Mouse (Mus musculus): Measurements from ENCODE around the gene Lrrc28.
A peak's percentile ranks its signal among the peaks of the same experiment; 100 is the strongest.

The Lrrc28 gene

DNA sequence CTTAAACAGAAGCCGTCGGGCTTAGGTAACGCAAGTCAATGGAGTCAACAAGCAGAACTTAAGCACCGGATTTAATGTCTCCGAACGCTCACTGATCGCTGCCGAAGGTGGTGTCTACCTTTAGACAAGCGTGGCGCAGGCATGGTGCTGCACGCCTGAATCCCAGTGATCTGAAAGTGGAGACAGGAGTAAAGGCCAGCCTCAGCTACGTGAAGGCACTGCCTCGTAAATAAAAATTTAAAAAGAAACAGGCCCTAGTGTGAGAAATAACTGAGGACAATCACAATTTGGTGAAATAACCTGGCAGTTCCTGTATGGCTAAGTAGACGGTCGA, 580 bp upstream of the Lrrc28 start:
- no peak for DNase-seq (ENCODE audit: low read depth, low spot score)

DNA sequence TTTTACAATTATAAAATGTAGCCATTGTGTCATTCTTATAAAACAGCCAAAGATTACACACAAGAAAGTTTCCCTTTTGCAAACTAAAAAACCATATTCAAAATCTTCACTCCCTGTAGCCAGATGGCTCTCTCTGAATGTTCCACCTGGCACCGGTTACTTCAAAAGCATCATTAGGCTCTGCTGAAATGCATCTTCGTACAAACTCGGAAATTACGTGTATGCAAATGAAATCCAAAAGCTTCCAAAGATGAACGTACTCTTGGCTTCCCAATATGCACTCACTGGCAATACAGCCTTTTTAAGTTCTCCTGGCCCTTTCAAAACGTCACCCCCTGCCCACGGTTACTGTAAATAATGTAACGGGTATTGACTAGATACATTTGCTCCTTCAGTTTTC, 777 bp downstream of the Lrrc28 start:
- no peak for DNase-seq (ENCODE audit: low read depth, low spot score)

DNA sequence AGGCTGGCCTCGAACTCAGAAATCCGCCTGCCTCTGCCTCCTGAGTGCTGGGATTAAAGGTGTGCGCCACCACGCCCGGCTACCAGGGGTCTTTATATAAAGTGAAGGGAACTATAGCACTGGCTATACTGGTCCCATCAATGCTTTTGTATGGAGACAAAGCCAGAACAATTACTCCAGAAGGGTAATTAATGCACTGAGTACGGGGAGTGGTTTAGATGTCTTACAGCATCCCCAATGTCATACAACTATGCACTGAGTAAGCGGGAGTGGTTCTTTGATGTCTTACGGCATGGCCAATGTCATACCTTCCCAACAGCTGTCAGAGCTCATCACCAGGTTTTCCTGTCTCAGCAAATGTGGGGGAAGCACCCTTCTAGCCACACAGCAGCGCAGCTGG, 2.1 kb downstream of the Lrrc28 start:
- DNase-seq (ENCODE audit: low read depth, low spot score) = no peak

DNA sequence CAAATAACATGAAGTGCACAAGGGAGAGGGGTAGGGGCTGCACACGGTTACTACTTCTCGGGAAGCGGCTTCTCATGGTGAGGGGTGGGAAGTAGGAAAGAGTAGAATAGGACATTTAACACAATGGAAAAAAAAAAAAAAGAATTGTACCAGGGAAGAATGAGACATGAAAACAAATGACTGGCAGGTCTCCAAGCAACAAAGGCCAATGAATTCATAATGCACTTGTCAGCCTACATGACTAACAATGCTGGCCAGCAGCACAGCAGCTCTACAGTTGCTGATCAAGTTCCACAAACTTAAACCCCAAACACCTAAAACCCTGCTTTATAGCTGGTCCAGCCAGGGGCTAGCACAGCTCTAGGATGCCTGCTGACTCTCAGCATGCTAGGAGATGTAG, 6.1 kb downstream of the Lrrc28 start:
- no peak for DNase-seq (ENCODE audit: low read depth, low spot score)

DNA sequence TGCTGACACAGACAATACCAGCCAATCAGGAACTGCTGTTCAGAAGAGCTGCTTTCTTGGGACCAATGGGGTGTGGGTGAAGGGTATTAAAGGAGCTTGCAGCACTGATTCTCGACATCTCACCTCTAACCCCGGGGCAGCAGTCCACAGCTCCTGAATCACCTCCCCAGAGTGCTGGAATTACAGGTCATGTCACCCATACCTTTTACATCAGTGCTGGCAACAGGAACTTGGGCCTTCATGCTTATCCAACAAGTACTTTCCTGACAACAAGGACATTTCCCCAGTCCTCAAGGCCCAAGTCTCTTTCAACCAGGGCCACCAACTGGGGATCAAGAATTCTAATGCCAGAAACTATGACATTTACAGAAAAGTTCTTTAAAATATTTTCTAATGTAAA, 8.9 kb downstream of the Lrrc28 start:
- no peak for DNase-seq (ENCODE audit: low read depth, low spot score)

DNA sequence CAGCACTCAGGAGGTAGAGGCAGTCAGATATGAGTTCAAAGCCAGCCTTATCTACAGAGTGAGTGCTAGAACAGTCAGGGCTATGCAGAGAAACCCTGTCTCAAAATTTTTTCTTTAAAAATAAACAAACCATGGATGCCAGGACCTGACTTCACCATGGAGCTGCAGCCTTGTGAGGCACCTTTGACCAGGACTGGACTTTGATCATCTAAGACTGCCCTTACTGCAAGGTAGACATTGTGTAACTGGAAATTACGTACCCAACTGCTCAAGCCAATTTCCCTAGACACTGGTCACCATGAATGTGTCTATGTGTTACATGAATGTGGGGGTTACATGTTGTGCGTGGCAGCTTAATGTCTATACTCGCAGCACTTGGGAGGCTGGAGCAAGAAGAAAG, 10.9 kb downstream of the Lrrc28 start:
- no peak for DNase-seq (ENCODE audit: low read depth, low spot score)

DNA sequence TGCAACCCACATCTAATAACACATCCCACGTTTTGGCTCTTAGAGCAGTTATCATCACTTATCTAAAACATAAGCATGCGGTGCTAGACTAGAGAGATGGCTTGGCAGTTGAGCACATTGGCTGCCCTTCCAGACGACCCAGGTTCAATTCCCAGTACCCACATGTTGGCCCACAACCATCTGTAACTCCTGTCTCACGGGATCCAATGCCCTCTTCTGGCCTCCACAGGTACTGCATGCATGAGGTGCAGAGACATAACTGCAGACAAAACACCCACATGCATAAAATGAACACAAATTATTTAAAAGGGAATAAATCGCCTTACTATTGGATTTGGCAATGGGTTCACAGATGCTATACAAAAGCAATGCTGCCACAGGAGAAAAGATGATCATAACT, 12.7 kb downstream of the Lrrc28 start:
- DNase-seq (ENCODE audit: low read depth, low spot score) = no peak

DNA sequence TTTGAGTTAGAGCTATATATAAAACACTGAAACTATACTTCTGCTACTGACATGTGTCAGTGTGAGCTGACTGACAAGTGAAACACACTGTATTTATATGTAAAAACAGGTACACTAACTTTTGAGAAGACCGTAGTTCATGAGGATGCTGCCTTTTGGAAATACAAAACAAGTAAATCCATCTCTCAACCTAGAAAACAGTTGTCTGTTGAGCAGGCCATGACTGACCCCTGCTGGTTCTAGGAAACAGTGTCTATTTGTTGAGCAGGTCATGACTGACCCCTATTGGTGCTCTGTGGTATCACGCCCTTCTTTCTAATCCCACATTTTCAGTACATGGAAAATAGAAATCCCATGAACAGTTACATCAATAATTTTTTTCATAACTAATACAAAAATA, 14.3 kb downstream of the Lrrc28 start:
- DNase-seq (ENCODE audit: low read depth, low spot score) = peak; percentile 63

DNA sequence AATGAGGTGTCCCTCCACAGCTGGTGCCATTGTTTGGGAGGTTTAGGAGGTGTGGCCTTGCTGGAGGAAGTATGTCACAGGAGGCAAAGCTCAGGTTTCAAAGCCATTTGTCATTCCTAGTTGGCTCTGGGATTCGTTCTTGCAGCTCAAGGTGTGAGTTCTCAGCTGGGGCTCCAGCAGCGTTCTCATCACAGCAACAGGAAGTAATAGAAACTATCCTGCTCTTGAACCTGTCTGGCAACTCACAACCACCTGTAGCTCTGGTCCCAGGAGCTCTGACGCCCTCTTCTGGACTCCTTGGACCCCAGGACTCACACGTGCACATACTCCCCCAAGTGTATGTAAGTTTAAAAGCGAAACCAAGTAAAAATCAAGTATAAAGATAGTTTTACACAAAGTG, 15.4 kb downstream of the Lrrc28 start:
- DNase-seq (ENCODE audit: low read depth, low spot score) = no peak

DNA sequence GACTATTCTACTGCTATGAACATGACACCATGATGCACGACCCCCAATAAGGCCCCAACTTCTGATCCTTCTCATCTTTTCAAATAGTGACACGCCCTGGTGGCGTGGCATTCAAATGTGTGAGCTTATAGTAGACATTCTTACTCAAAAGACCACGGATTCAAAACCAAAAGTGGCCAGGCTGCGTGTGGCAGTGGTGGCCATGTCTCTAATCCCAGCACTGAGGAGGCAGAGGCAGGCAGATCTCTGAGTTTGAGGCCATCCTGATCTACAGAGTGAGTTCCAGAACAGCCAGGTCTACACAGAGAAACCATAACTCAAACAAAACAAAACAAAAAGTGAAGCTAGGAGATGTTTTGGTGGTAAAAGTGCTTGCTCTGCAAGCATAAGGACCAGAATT, 18.4 kb downstream of the Lrrc28 start:
- no peak for DNase-seq (ENCODE audit: low read depth, low spot score)

DNA sequence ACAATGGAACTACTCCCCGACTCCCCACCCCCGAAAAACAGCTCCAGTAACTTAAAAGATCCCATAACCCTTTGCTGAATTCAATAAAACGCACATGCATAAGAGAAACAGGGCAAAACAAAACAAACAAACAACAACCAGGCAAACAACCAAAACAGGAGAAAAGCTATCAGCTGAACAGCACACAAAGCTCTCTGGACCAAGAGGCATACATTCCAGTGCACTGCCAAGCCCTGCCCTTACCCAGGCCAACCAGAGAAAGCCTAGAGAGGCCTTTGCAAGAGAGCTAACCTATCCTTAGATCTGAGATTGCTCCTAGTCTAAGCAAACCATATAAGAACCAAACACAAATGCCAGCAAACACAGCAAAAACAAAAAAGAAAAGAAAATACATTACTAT, 22.9 kb downstream of the Lrrc28 start:
- DNase-seq (ENCODE audit: low read depth, low spot score) = no peak

DNA sequence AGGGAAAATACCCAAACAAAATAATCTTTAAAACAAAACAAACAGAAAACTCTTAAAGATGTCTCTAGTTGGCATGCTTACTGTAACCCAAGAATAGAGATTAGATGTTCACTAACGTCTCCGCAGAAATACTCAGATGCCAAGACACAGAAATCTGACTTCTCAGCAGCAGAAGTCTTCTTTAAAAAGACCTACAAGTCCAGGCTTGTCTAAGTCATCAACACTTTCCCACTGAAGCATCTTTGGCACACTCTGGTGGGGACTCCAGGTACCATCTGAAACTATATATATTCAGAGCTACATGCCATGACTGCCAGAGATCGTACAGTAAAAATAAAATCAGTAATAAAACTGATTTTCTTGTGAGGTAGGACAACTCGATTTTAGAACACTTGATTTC, 25.2 kb downstream of the Lrrc28 start:
- DNase-seq (ENCODE audit: low read depth, low spot score) = no peak

DNA sequence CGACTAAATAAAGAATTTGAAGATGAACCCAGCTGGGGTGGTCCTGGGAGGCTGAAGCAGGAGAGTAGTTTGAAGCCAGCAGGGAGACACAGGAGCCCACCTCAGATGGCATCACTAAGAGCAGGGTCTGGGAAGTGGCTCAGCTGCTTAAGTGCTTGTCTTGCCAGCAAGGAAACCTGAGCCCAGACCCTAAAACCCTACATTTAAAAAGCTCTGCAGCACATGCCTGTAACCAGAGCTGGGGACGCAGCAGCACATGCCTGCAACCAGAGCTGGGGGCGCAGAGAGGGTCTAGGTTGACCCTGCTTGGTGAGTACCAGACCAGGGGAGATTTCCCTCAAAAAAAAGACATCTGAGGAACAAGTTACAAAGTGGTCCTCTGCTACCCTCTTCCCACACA, 26.8 kb downstream of the Lrrc28 start:
- DNase-seq (ENCODE audit: low read depth, low spot score) = no peak

DNA sequence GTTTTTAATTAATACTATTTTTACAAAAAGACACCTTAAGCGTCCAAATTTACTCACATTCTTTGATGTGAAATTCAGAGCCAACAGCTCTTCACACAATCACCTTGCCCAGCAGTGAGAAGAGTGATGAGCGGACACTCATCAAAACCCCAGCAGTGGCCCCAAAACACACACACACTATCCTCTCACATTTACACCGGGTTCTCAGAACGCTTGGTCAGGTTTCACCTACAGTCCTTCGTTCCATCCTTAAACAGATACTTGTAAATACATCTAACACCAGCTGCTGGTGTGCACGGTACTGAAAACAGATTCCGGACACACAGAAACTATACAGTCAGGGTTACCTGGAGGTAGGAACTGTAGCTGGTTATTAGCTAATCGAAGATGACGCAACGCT, 27.4 kb downstream of the Lrrc28 start:
- DNase-seq (ENCODE audit: low read depth, low spot score) = no peak

DNA sequence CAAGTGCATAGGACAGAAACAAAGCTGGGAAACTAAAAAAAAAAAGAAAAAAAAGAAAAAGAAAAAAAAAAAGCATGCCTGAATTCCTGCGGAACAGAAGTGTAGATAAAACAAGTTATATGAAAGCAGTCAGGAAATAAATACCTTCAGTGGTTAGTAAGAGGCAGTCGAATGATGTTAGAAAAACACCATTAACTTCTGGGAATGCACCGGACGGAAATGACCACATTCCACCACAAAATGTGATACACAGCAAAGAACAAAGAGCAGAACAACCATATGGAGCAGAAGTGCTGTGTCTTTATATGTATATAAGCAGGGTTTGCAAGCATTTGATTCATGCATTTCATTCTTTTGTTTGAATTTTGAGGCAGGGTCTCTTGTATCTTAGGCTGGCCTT, 28.2 kb downstream of the Lrrc28 start:
- no peak for DNase-seq (ENCODE audit: low read depth, low spot score)

DNA sequence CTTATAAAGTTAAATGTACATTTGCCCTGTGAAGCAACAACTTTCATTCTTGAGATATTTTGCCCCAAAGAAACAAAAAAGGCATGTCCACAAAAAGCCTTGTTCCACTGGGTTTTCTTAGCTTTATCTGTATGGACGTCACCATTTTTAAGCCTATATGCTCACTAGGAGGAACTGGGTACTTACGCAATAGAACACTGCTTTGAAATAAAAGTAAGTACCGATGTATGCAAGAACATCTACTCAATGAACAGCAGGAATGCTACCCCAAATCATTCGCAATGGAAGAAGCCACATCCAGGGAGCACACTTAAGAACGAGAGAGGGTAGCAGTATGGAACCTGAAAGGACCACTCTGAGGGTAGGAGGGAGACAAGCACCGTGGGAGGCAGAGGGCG, 30.6 kb downstream of the Lrrc28 start:
- DNase-seq (ENCODE audit: low read depth, low spot score) = no peak

DNA sequence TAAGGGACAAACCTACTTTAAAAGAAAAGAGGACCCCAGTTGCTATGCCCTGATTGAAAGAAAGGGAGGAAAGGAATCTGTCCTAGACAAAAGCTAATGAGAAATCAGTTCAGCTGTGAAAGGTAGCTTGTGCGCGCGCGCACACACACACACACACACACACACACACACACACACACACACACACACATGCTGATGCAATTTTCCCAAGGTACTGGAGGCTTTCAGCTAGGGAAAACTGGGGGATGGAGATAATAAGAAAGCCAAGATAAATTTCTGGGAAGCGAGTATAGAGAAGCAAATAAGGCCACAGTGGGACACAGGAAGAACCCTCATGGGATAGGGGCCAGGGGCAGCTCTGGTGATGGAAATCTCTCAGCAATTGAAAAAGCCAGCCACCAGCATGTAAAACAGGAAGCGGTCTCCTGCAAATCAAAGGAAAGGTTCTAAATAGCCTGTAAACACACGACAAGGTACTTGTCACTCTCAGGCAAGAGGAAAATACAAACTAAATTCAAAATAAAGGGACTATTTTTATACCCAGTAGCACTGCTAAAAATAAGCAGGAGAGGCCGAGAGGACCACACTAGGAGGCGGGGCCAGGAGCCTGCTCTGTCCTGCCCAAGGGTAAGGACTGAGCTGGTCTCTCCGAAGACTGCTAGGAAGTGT, 31.1 kb downstream of the Lrrc28 start:
- DNase-seq (ENCODE audit: low read depth, low spot score) = no peak

DNA sequence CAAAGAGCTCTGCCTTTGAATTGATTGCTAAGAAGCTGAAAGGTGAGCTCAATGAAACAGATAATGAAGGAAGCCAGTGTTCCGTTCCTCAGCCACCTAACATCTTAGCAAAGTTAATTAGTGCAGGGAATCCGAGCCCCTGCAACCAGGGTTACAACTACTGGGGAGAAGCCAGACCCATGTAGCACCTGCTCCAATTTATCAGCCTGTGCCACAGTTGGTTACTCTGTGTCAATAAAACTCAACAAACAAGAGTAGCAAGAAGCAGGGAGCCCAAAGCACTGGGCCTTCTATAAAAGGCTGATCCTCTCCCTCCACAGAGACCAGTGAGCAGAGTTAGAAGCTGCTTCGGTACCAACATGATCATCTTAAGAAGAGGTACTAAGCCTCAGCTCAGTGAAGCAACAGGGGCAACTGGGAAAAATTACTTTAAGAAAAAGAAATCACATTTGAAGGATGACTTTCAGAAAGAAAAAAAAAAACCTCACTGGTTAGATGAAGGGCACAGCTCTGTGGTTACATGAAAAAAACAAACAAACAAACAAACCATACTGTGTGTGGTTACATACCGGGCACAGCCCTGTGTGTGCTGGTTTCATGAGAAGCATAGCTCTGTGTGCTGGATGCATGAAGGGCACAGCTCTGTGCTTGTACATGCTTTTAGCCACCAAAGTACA, 36.6 kb downstream of the Lrrc28 start:
- no peak for DNase-seq (ENCODE audit: low read depth, low spot score)

DNA sequence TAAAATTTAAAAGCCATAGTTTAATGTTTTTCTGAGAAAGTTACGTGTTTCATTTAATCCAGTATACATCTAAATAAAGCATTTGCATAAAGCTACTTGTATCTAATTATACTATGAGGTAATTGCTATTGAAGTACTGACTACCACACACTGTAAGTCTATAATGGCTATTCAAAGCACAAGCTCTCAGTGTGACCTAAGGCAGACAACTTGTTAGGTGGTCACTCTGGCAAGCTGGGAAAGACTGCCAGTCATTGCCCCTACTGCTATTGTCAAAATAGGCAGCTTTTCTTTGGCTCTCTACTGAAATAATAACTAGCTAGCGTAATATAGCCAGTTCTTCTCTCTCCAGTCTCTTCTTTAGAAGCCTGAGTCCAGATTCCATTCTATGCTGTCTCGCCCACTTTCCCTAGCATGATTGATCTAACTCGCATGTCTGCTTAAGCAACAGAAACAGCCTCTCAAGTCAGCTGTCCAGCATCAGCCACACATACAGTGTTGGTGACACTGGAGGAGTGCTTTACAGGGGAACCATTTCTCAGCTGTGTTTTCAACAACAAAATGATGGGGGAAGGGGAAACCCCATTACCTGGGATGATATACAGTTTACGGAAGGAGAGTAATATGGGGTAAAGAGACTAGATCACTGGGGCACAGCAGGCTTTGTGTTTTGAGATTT, 37.3 kb downstream of the Lrrc28 start:
- no peak for DNase-seq (ENCODE audit: low read depth, low spot score)

DNA sequence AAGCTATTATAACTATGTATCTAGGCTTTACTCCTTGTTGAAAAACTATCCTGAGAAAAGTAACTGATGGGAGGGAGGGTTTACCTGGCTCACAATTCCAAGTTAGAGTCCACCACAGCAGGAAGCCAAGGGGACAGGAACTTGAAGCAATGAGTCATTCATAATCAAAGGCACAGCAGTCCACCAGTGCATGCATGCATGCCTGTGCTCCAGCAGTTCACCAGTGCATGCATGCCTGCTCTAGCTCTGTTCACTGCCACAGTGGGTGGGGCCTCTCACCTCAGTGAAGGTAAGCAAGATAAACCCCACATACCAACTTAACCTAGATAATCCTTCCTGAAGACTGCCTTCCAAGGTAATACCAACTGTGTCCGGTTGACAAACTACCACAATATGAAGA, 38.8 kb downstream of the Lrrc28 start:
- no peak for DNase-seq (ENCODE audit: low read depth, low spot score)

DNA sequence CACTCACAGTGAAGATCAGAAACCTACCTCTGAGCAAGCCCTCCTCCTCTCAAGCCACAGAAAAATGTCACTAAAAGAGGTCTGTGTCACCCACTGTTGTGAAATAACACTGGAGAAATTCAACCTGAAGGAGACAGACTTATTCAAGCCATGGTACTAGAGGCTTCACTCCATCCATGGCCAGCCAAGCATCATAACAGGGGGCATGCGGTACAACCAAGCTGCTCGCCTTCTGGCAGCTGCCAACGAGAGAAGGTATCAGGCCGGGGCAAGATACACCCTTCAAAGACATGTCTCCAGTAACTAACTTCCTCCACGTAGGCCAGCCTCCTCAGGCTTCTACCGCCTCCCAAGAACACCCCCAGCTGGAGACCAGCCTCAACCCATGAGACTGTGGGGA, 40.0 kb downstream of the Lrrc28 start:
- DNase-seq (ENCODE audit: low read depth, low spot score) = no peak

DNA sequence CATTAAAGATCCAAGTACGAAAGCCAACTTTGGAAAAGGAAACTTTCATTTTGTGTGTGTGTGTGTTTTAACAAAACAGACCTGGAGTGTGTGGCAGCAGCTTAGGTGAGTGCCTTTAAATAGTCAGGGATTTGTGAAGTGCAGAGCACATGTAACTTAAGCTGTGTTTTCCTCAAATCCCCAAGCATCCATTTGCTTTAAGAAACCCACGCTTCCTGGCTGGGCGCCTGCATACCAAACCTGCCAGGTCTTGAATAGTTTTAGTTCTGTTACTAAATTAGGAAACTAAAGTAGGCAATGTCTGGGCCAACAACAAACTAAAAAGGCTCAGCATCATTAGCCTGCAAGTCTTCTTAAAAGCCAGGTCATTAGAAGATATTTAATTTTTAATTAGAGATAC, 47.0 kb downstream of the Lrrc28 start:
- no peak for DNase-seq (ENCODE audit: low read depth, low spot score)

DNA sequence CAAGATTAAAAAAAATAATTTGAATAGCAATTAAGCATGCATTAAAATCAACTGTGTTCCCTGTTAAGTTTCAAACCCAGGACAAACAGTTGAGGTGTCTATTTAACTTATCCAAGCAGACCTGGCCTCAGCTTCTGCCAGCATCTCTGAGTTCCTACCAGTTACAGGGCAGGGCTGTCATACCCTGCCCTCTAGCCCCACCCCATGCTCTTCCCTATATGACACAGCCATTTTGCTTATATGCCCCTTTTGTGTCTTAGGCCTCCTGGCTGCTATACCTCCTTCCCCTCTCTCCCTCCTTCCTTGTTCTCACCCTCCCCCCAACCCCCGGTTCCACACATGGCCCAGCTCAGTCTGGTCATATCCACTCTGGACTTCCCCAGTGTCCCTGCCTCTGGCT, 48.1 kb downstream of the Lrrc28 start:
- no peak for DNase-seq (ENCODE audit: low read depth, low spot score)
